Mouse (Mus musculus) kidney, adult 2 months (tissue): ENCODE data around the gene Shisal2a.

Source experiments
- CTCF ChIP-seq: fragments of 200-500 bp; conservative IDR thresholded peaks from 2 replicates; pipeline ENCODE4 v1.5.1; 2011; ENCODE audit warnings: low read depth, mild to moderate bottlenecking, control low read depth, low read length, moderate library complexity, mixed read lengths; ENCODE audit not compliant: insufficient read depth, insufficient read length
- POLR2A ChIP-seq: fragments of 200-500 bp; IDR thresholded peaks from one replicate; pipeline ENCODE4 v1.6.1; 2011; ENCODE audit warnings: low read depth, low read length, control low read depth

DNA sequence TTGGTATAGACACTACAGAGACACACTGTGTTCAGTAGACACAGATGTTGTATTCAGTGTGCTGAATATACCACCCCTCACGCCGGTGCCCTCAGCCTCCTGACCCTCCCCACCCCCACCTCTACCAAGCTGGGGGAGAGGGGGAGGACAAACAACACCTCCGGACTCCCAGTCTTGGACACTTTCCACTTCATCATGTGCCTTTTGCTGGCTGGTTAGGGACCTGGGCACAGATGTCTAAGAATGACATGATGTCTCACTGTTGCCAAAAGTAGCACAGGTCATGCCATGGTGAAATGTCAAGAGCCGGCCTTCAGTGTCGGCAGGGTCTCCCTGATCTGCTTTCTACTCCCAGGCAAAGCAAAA, 19.1 kb downstream of the Shisal2a start:
- TF ChIP-seq POLR2A, result no peak
- no peak for TF ChIP-seq CTCF
